Mouse (Mus musculus) kidney, embryonic 16.5 days (tissue): Measurements from ENCODE around the gene Rpl3. TPM values are rescaled to one million over a fixed set of nuclear protein-coding genes. Genes with fewer than 3 reads are reported as not detected.
A peak's percentile ranks its signal among the peaks of the same experiment; 100 is the strongest.

Source experiments
- ATAC-seq: fragments of 200-750 bp; cut with Nextera tagmentation; 2 replicates; pipeline ENCODE4 v1.8.0; 2017; ENCODE audit warnings: moderate TSS enrichment; ENCODE audit not compliant: low FRiP score, low TSS enrichment
- H3K27ac ChIP-seq: fragments of 300-500 bp; sonication (generic); 2 replicates; pipeline ENCODE4 v1.5.1; 2014; ENCODE audit warnings: low read length
- H3K27me3 ChIP-seq: fragments of 300-500 bp; sonication (generic); 2 replicates; pipeline ENCODE4 v1.6.1; 2014; ENCODE audit warnings: low read length, control low read depth, mixed read lengths; ENCODE audit not compliant: insufficient read depth
- H3K36me3 ChIP-seq: fragments of 300-500 bp; sonication (generic); 2 replicates; pipeline ENCODE4 v1.6.1; 2014; ENCODE audit warnings: low read length, control low read depth, mixed read lengths; ENCODE audit not compliant: insufficient read depth
- H3K4me1 ChIP-seq: fragments of 300-500 bp; sonication (generic); 2 replicates; pipeline ENCODE4 v1.6.1; 2014; ENCODE audit warnings: low read length, control low read depth, mixed read lengths; ENCODE audit not compliant: insufficient read depth
- H3K4me2 ChIP-seq: fragments of 300-500 bp; sonication (generic); replicated peaks from 2 replicates; pipeline ENCODE4 v1.6.1; 2014; ENCODE audit warnings: low read depth, low read length
- H3K4me3 ChIP-seq: fragments of 300-500 bp; sonication (generic); 2 replicates; pipeline ENCODE4 v1.5.1; 2014; ENCODE audit warnings: mild to moderate bottlenecking, low read length
- H3K9ac ChIP-seq: fragments of 300-500 bp; sonication (generic); replicated peaks from 2 replicates; pipeline ENCODE4 v1.6.1; 2014; ENCODE audit warnings: low read length
- H3K9me3 ChIP-seq: fragments of 300-500 bp; sonication (generic); 2 replicates; pipeline ENCODE4 v1.6.1; 2016; ENCODE audit warnings: low read length, control low read depth
- WGBS: fragments of 180-500 bp; shearing (Covaris S2); extraction: QIAGEN DNeasy Blood & Tissue Kit; methylation state at CpG from one replicate; pipeline ENCODE4 v1.1.7; 2014; 5-methylcytosine and 5-hydroxymethylcytosine counted together
- microRNA-seq: library from miRNA; unstranded; fragments of <30 nt; microRNA quantifications from one replicate; pipeline ENCODE4, GENCODE M21; 2016
- polyA plus RNA-seq: library from polyadenylated mRNA; unstranded; fragments of >200 nt; fragmentation: Nextera tagmentation; extraction: Ambion mirVana; gene quantifications from 2 replicates; pipeline ENCODE4 v1.2.1, GENCODE M21; 2015

Rpl3 gene
- polyA plus RNA-seq, 1 experiment from 2014 or later: 1,131 TPM

- WGBS: 80% methylated on average over 6 of the region's 6 CpGs
- Histone ChIP-seq H3K4me2 (no peak overlapping the region), H3K36me3 (no peaks in the 10 kb centered on the region), H3K4me1 (no peaks in the 10 kb centered on the region), H3K4me3 (no peak overlapping the region), H3K9ac (no peak overlapping the region), H3K27me3 (no peaks in the 10 kb centered on the region), H3K27ac (no peak overlapping the region), H3K9me3 (no peaks in the 10 kb centered on the region; the same call in 1 of the 2 replicates)
- no peak for ATAC-seq
Measured at GRCm38 (mm10) chr15:80035341-80035885, 56.3 kb downstream of the Rpl3 start.

DNA sequence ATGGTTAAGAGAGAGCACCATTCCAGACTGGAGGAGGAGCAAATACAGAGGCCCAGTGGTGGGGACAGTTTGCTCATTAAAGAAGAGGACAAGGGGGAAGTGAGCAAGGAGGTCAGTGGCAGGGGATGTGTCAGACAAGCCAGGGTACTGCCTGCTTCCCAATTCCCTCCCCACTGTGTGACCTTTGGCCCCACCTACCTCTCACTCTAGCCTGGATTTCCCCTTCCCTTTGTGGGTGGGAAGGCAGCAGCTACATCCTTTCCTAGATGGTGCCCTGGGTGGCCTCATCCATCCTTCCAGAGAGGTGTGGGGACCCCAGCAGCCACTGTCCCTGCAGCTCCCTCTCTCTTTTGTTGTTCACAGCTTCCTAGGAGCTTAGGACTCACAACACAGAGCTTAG is 56.8 kb downstream of the Rpl3 start:
- ATAC-seq: no peak
- Histone ChIP-seq H3K27me3 (no peaks in the 10 kb centered on the region), H3K4me2 (no peak overlapping the region), H3K4me3 (no peak overlapping the region), H3K9ac (no peak overlapping the region), H3K9me3 (no peaks in the 10 kb centered on the region; the same call in 1 of the 2 replicates), H3K4me1 (no peaks in the 10 kb centered on the region), H3K27ac (no peak overlapping the region), H3K36me3 (no peaks in the 10 kb centered on the region)

DNA sequence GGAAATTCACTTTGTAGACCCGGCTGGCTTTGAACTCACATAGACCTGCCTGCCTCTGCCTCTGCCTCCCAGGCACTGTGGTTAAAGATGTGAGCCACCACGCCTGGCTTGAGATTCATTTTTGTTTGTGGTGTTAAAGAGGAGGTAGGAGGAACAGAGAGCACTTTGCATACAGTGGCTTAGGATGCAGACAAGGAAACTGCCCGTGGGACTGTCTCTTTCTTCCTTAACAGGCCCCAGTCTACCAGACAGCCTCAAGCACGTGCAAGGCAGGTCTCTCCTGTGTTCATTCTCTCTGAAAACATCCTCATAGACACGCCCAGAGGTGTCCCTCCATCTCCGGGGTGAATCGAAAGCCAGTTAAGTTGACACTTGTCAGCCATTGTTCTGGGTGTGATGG is 57.3 kb downstream of the Rpl3 start:
- Histone ChIP-seq H3K27ac (no peak overlapping the region), H3K4me3 (no peak overlapping the region), H3K27me3 (no peaks in the 10 kb centered on the region), H3K36me3 (no peaks in the 10 kb centered on the region), H3K9me3 (no peaks in the 10 kb centered on the region; the same call in 1 of the 2 replicates), H3K4me2 (no peak overlapping the region), H3K4me1 (no peaks in the 10 kb centered on the region), H3K9ac (no peak overlapping the region)
- WGBS: 65% methylated on average over 7 of the region's 7 CpGs
- ATAC-seq: no peak

DNA sequence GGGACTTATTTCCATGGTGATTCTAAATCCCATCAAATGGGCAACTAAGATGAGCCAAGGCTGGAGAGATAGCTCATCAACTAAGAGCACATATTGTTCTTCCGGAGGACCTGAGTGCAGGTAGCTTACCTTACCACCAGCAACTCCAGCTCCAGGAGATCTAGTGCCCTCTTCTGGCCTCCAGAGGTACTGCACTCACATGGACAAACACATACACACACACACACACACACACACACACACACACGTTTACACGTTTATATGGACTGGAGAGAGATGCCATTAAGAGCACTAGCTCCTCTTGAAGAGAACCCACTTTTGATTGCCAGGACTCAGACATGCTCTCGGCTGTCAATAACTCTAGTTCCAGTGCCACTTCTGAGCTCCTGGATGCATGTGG is 60.5 kb downstream of the Rpl3 start:
- Histone ChIP-seq H3K4me1 (peaks cover 12% of the 10 kb centered on the region), H3K27ac (no peak overlapping the region), H3K9ac (no peak overlapping the region), H3K27me3 (no peaks in the 10 kb centered on the region), H3K4me3 (no peak overlapping the region), H3K9me3 (no peaks in the 10 kb centered on the region; the same call in 1 of the 2 replicates), H3K4me2 (no peak overlapping the region), H3K36me3 (no peaks in the 10 kb centered on the region)
- ATAC-seq: no peak
- WGBS: 84% methylated on average over 4 of the region's 4 CpGs

DNA sequence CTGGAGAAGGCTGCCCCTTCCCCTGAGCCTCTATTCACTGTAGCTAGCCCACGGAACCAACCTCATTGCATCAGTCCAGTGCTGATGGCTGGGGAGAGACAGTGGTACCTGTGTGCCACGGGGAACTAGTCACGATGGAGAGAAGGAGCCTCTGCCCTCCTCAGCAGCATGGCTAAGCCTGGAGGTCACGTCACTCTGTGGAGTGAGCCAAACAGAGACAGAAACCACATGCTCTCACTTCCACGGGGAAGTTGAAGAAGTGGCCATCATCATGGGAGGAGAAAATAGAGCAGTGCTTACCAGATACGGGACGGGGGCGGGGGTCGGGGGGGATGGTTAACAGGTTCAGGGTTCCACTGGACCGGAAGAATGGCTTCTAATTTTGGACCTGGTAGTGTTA is 61.3 kb downstream of the Rpl3 start:
- Histone ChIP-seq H3K4me1 (peaks cover 15% of the 10 kb centered on the region), H3K36me3 (no peaks in the 10 kb centered on the region), H3K4me2 (no peak overlapping the region), H3K4me3 (no peak overlapping the region), H3K27ac (no peak overlapping the region), H3K27me3 (no peaks in the 10 kb centered on the region), H3K9me3 (no peaks in the 10 kb centered on the region; the same call in 1 of the 2 replicates), H3K9ac (no peak overlapping the region)
- WGBS: 86% methylated on average over 10 of the region's 10 CpGs
- no peak for ATAC-seq

DNA sequence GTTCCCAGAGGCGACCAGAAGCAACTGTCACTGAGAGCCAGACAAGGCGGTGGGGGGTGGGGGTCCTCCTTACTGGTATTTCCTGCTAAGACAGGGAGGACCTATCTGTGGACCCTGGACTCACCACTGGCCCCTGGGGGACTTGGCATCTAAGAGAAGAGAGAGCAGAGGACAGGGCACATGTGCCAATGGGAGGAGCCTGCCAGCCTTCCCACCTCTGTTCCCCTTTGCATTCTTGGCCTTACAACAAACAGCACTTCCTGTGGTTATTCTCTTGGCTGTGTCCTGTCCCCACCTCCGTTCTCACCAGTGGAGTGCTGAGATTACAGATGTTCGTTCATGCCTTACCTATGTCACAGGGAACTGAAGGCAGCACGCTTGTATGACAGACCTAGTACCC is 62.8 kb downstream of the Rpl3 start:
- Histone ChIP-seq H3K9ac (no peak overlapping the region), H3K4me3 (no peak overlapping the region), H3K4me2 (no peak overlapping the region), H3K36me3 (no peaks in the 10 kb centered on the region), H3K27me3 (no peaks in the 10 kb centered on the region), H3K4me1 (peaks cover 30% of the 10 kb centered on the region), H3K27ac (no peak overlapping the region), H3K9me3 (no peaks in the 10 kb centered on the region; the same call in 1 of the 2 replicates)
- 63% methylated on average over 5 of the region's 5 CpGs for WGBS
- no peak for ATAC-seq

Small RNA genes lying within 50 kb of the gene (microRNA-seq; reads per million reads assigned to microRNA genes)
- gene Snord43: 29.4 reads per million, percentile 42 among the genes with 10 or more reads in this experiment

Other genes starting within 250 kb of the Rpl3 start
- 29.3 and 36.5 TPM in 2 replicates for gene Apobec3, start 200.2 kb downstream of the Rpl3 start, polyA plus RNA-seq
- 3.3 and 3.9 TPM in 2 replicates for gene Cbx7, start 120.7 kb downstream of the Rpl3 start, polyA plus RNA-seq
- gene Pdgfb, start 76.9 kb downstream of the Rpl3 start, polyA plus RNA-seq: 4.3 and 6.2 TPM in 2 replicates
- 14.3 and 16.0 TPM in 2 replicates for gene Syngr1, start 534 bp downstream of the Rpl3 start, polyA plus RNA-seq
- gene Tab1, start 41.3 kb upstream of the Rpl3 start, polyA plus RNA-seq: 44.1 and 44.7 TPM in 2 replicates
- 9.4 and 9.5 TPM in 2 replicates for gene Mgat3, start 81.9 kb upstream of the Rpl3 start, polyA plus RNA-seq
- 36.3 and 38.1 TPM in 2 replicates for gene Mief1, start 142.2 kb upstream of the Rpl3 start, polyA plus RNA-seq
- 3.3 TPM in 1 of 2 replicates, not detected in the other for gene AC140267.1, start 144.0 kb upstream of the Rpl3 start, polyA plus RNA-seq
- gene Atf4, start 163.3 kb upstream of the Rpl3 start, polyA plus RNA-seq: 127 and 132 TPM in 2 replicates
- gene Rps19bp1, start 172.4 kb upstream of the Rpl3 start, polyA plus RNA-seq: 48.5 and 50.8 TPM in 2 replicates
- gene Cacna1i, start 195.4 kb upstream of the Rpl3 start, polyA plus RNA-seq: not detected in 2 replicates